Mouse (Mus musculus) left cerebral cortex, postnatal 14 days (tissue): ENCODE results near the gene Ntan1. TPM values are rescaled to one million over a fixed set of nuclear protein-coding genes. Genes with fewer than 3 reads are reported as not detected.

ENCODE experiments used
- microRNA-seq, 2 experiments: library from miRNA; unstranded; fragments of <30 nt; microRNA quantifications; one replicate each; pipeline ENCODE4 v1.2.0; 2022
- total RNA-seq, 2 experiments: library from RNA; stranded (reverse); gene quantifications; 2 replicates each; pipeline ENCODE4 v1.2.3; 2021

Ntan1 gene
- total RNA-seq, 2 experiments from 2014 or later, result 89.2 to 94.7 TPM

Small RNA genes lying within 50 kb of the gene (microRNA-seq; reads per million reads assigned to microRNA genes)
- 0 reads per million in 2 experiments for gene Gm27734

Other genes with a start within 250 kb of the Ntan1 start
- gene Parn, start 150.7 kb upstream of the Ntan1 start, total RNA-seq, result 10 to 100 TPM; 27.9 to 28.3 TPM
- gene Bfar, start 147.0 kb upstream of the Ntan1 start, total RNA-seq, result 10 to 100 TPM; 37.7 to 39.6 TPM
- gene 3110001I22Rik, start 146.9 kb upstream of the Ntan1 start, total RNA-seq, result 1 to 10 TPM; 2.9 to 3.6 TPM
- not detected for gene Pla2g10, start 87.9 kb upstream of the Ntan1 start, total RNA-seq
- 10 to 100 TPM; 41.7 to 44.2 TPM for gene Rrn3, start 38.1 kb upstream of the Ntan1 start, total RNA-seq
- gene Pdxdc1, start 84.3 kb downstream of the Ntan1 start, total RNA-seq, result 10 to 100 TPM; 72.2 to 73.0 TPM
- gene Mpv17l, start 84.3 kb downstream of the Ntan1 start, total RNA-seq, result 10 to 100 TPM; 69.6 to 70.1 TPM
- gene 2900011O08Rik, start 167.8 kb downstream of the Ntan1 start, total RNA-seq, result 100 to 1,000 TPM; 280 to 282 TPM
- gene Ifitm7, start 168.0 kb downstream of the Ntan1 start, total RNA-seq, result 1 to 10 TPM in 1 of 2 experiments, under 1 TPM in 1; 0.80 to 1.0 TPM